Mouse (Mus musculus): ENCODE data around the gene Reep6. TPM values are rescaled to one million over a fixed set of nuclear protein-coding genes. Genes with fewer than 3 reads are reported as not detected.

Reep6 gene
- polyA plus RNA-seq, 1 experiment from 2014 or later = 13.7 TPM

- H3K4me2 ChIP-seq (replicated peaks) = no peak overlapping the region
- H3K4me1 ChIP-seq = 0 out of 2 replicates have a peak, but pooled peaks cover 11% of the 10 kb centered on the region
- H3K4me3 ChIP-seq (replicated peaks) = no peak overlapping the region
- no peak overlapping the region for H3K9ac ChIP-seq
- no peak overlapping the region for H3K27ac ChIP-seq (replicated peaks)
- peaks cover 74% of the 10 kb centered on the region for H3K27me3 ChIP-seq
- 42% methylated on average over 5 of the region's 5 CpGs for WGBS
- no peaks in the 10 kb centered on the region for H3K9me3 ChIP-seq (replicated peaks)
- H3K36me3 ChIP-seq = 0 out of 2 replicates have a peak, but pooled peaks cover 7% of the 10 kb centered on the region
- no peak for ATAC-seq (ENCODE audit: insufficient number of reproducible peaks, low FRiP score, low TSS enrichment, low read depth)
These were observed 27.7 kb upstream of the Reep6 start for GRCm38 (mm10) chr10:80302082-80302355.

GRCm38 (mm10) chr10:80302471-80302881, 27.3 kb upstream of the Reep6 start:
- no peak overlapping the region for H3K9ac ChIP-seq
- 0 out of 2 replicates have a peak, but pooled peaks cover 11% of the 10 kb centered on the region for H3K4me1 ChIP-seq
- H3K27ac ChIP-seq (replicated peaks) = no peak overlapping the region
- H3K9me3 ChIP-seq (replicated peaks) = no peaks in the 10 kb centered on the region
- 14% methylated on average over 9 of the region's 9 CpGs for WGBS
- no peak overlapping the region for H3K4me2 ChIP-seq (replicated peaks)
- H3K36me3 ChIP-seq = 0 out of 2 replicates have a peak, but pooled peaks cover 7% of the 10 kb centered on the region
- no peak overlapping the region for H3K4me3 ChIP-seq (replicated peaks)
- H3K27me3 ChIP-seq = peaks cover 69% of the 10 kb centered on the region
- no peak for ATAC-seq (ENCODE audit: insufficient number of reproducible peaks, low FRiP score, low TSS enrichment, low read depth)

- ATAC-seq (ENCODE audit: insufficient number of reproducible peaks, low FRiP score, low TSS enrichment, low read depth) = no peak
- H3K4me1 ChIP-seq = 0 out of 2 replicates have a peak, but pooled peaks cover 7% of the 10 kb centered on the region
- WGBS = 25% methylated on average over 12 of the region's 12 CpGs
- H3K27ac ChIP-seq (replicated peaks) = no peak overlapping the region
- no peak overlapping the region for H3K4me3 ChIP-seq (replicated peaks)
- H3K9me3 ChIP-seq (replicated peaks) = no peaks in the 10 kb centered on the region
- H3K27me3 ChIP-seq = peaks cover 51% of the 10 kb centered on the region
- peaks cover 11% of the 10 kb centered on the region; the same call in 1 of the 2 replicates for H3K36me3 ChIP-seq
- no peak overlapping the region for H3K9ac ChIP-seq
- 0 out of 2 replicates have a peak overlapping the region, but pooled peaks have one; percentile 34 for H3K4me2 ChIP-seq (replicated peaks)
These were observed 25.3 kb upstream of the Reep6 start for GRCm38 (mm10) chr10:80304458-80304857.

- no peaks in the 10 kb centered on the region for H3K9me3 ChIP-seq (replicated peaks)
- peaks cover 11% of the 10 kb centered on the region; the same call in 1 of the 2 replicates for H3K36me3 ChIP-seq
- no peak overlapping the region for H3K9ac ChIP-seq
- H3K27ac ChIP-seq (replicated peaks) = no peak overlapping the region
- H3K4me1 ChIP-seq = 0 out of 2 replicates have a peak, but pooled peaks cover 7% of the 10 kb centered on the region
- H3K27me3 ChIP-seq = peaks cover 47% of the 10 kb centered on the region
- WGBS = 15% methylated on average over 25 of the region's 25 CpGs
- ATAC-seq (ENCODE audit: insufficient number of reproducible peaks, low FRiP score, low TSS enrichment, low read depth) = no peak
- 0 out of 2 replicates have a peak overlapping the region, but pooled peaks have one; percentile 34 for H3K4me2 ChIP-seq (replicated peaks)
- H3K4me3 ChIP-seq (replicated peaks) = no peak overlapping the region
These were observed 24.9 kb upstream of the Reep6 start for GRCm38 (mm10) chr10:80304862-80305261.

GRCm38 (mm10) chr10:80311560-80311959, 18.2 kb upstream of the Reep6 start:
- H3K4me3 ChIP-seq (replicated peaks) = no peak overlapping the region
- H3K36me3 ChIP-seq = peaks cover 5% of the 10 kb centered on the region
- ATAC-seq (ENCODE audit: insufficient number of reproducible peaks, low FRiP score, low TSS enrichment, low read depth) = no peak

GRCm38 (mm10) chr10:80312586-80313504, 16.9 kb upstream of the Reep6 start:
- H3K36me3 ChIP-seq = peaks cover 10% of the 10 kb centered on the region
- H3K9ac ChIP-seq = no peak overlapping the region
- H3K9me3 ChIP-seq (replicated peaks) = no peaks in the 10 kb centered on the region
- H3K27me3 ChIP-seq = peaks cover 71% of the 10 kb centered on the region
- 67% methylated on average over 54 of the region's 54 CpGs for WGBS
- H3K4me1 ChIP-seq = peaks cover 28% of the 10 kb centered on the region
- H3K4me2 ChIP-seq (replicated peaks) = no peak overlapping the region
- no peak overlapping the region for H3K4me3 ChIP-seq (replicated peaks)
- no peak overlapping the region for H3K27ac ChIP-seq (replicated peaks)
- ATAC-seq (ENCODE audit: insufficient number of reproducible peaks, low FRiP score, low TSS enrichment, low read depth) = no peak

More at GRCm38 (mm10) chr10:80311560-80311959, 18.2 kb upstream of the Reep6 start:
- H3K4me2 ChIP-seq (replicated peaks) = no peak overlapping the region
- H3K27ac ChIP-seq (replicated peaks) = no peak overlapping the region
- H3K4me1 ChIP-seq = peaks cover 21% of the 10 kb centered on the region
- H3K27me3 ChIP-seq = peaks cover 59% of the 10 kb centered on the region
- WGBS = 80% methylated on average over 16 of the region's 16 CpGs
- no peak overlapping the region for H3K9ac ChIP-seq
- H3K9me3 ChIP-seq (replicated peaks) = no peaks in the 10 kb centered on the region

- H3K9me3 ChIP-seq (replicated peaks) = no peaks in the 10 kb centered on the region
- no peak for ATAC-seq (ENCODE audit: insufficient number of reproducible peaks, low FRiP score, low TSS enrichment, low read depth)
- H3K36me3 ChIP-seq = peaks cover 15% of the 10 kb centered on the region
- H3K4me3 ChIP-seq (replicated peaks) = no peak overlapping the region
- H3K4me1 ChIP-seq = peaks cover 31% of the 10 kb centered on the region
- H3K9ac ChIP-seq = no peak overlapping the region
- H3K27me3 ChIP-seq = peaks cover 71% of the 10 kb centered on the region
- H3K27ac ChIP-seq (replicated peaks) = no peak overlapping the region
- H3K4me2 ChIP-seq (replicated peaks) = no peak overlapping the region
- whole genome bisulfite sequencing = 50% methylated on average over 20 of the region's 20 CpGs
These were observed 16.0 kb upstream of the Reep6 start for GRCm38 (mm10) chr10:80313627-80314201.

GRCm38 (mm10) chr10:80314494-80315001, 15.2 kb upstream of the Reep6 start:
- peaks cover 71% of the 10 kb centered on the region for H3K27me3 ChIP-seq
- H3K9ac ChIP-seq = no peak overlapping the region
- no peak for ATAC-seq (ENCODE audit: insufficient number of reproducible peaks, low FRiP score, low TSS enrichment, low read depth)
- WGBS = 48% methylated on average over 16 of the region's 16 CpGs
- no peaks in the 10 kb centered on the region for H3K9me3 ChIP-seq (replicated peaks)
- H3K4me1 ChIP-seq = peaks cover 40% of the 10 kb centered on the region
- H3K4me2 ChIP-seq (replicated peaks) = no peak overlapping the region
- no peak overlapping the region for H3K27ac ChIP-seq (replicated peaks)
- H3K36me3 ChIP-seq = peaks cover 18% of the 10 kb centered on the region
- no peak overlapping the region for H3K4me3 ChIP-seq (replicated peaks)

- Histone ChIP-seq H3K27me3 (peaks cover 71% of the 10 kb centered on the region), H3K9me3 (replicated peaks) (no peaks in the 10 kb centered on the region), H3K27ac (replicated peaks) (no peak overlapping the region), H3K4me3 (replicated peaks) (no peak overlapping the region), H3K4me1 (peaks cover 42% of the 10 kb centered on the region), H3K36me3 (peaks cover 18% of the 10 kb centered on the region), H3K9ac (no peak overlapping the region), H3K4me2 (replicated peaks) (no peak overlapping the region)
- WGBS = 48% methylated on average over 27 of the region's 27 CpGs
- ATAC-seq (ENCODE audit: insufficient number of reproducible peaks, low FRiP score, low TSS enrichment, low read depth) = no peak
These were observed 14.4 kb upstream of the Reep6 start for GRCm38 (mm10) chr10:80315315-80315714.

GRCm38 (mm10) chr10:80316359-80316781, 13.4 kb upstream of the Reep6 start:
- H3K4me2 ChIP-seq (replicated peaks) = no peak overlapping the region
- no peak overlapping the region for H3K9ac ChIP-seq
- ATAC-seq (ENCODE audit: insufficient number of reproducible peaks, low FRiP score, low TSS enrichment, low read depth) = 0 out of 2 replicates have a peak, but pooled peaks have one; percentile 13

GRCm38 (mm10) chr10:80317011-80317410, 12.7 kb upstream of the Reep6 start:
- WGBS = 54% methylated on average over 10 of the region's 10 CpGs
- no peaks in the 10 kb centered on the region for H3K9me3 ChIP-seq (replicated peaks)
- no peak overlapping the region for H3K27ac ChIP-seq (replicated peaks)
- no peak for ATAC-seq (ENCODE audit: insufficient number of reproducible peaks, low FRiP score, low TSS enrichment, low read depth)
- H3K36me3 ChIP-seq = peaks cover 18% of the 10 kb centered on the region; the same call in 1 of the 2 replicates
- no peak overlapping the region for H3K4me3 ChIP-seq (replicated peaks)
- no peak overlapping the region for H3K9ac ChIP-seq
- H3K4me2 ChIP-seq (replicated peaks) = no peak overlapping the region
- peaks cover 57% of the 10 kb centered on the region for H3K27me3 ChIP-seq
- H3K4me1 ChIP-seq = peaks cover 55% of the 10 kb centered on the region

More at GRCm38 (mm10) chr10:80316359-80316781, 13.4 kb upstream of the Reep6 start:
- Histone ChIP-seq H3K36me3 (peaks cover 18% of the 10 kb centered on the region; the same call in 1 of the 2 replicates), H3K4me1 (peaks cover 49% of the 10 kb centered on the region), H3K27me3 (peaks cover 63% of the 10 kb centered on the region), H3K9me3 (replicated peaks) (no peaks in the 10 kb centered on the region), H3K27ac (replicated peaks) (no peak overlapping the region), H3K4me3 (replicated peaks) (no peak overlapping the region)
- 22% methylated on average over 11 of the region's 11 CpGs for WGBS
